Mouse (Mus musculus): ENCODE data around the gene 4932438A13Rik. TPM values are rescaled to one million over a fixed set of nuclear protein-coding genes. Genes with fewer than 3 reads are reported as not detected.

Gene 4932438A13Rik
- polyA plus RNA-seq, 1 experiment from 2014 or later, result 38.0 TPM

- no peaks in the 10 kb centered on the region for H3K36me3 ChIP-seq
- no peak overlapping the region for H3K27ac ChIP-seq
- peaks cover 3% of the 10 kb centered on the region for H3K4me1 ChIP-seq
- peak overlapping the region; percentile 28; the same call in 1 of the 2 replicates for H3K4me3 ChIP-seq
- WGBS, result 23% methylated on average over 12 of the region's 12 CpGs
- no peaks in the 10 kb centered on the region for H3K27me3 ChIP-seq (ENCODE audit: low read depth, poor library complexity, severe bottlenecking)
- peak; percentile 66 for DNase-seq (ENCODE audit: low spot score)
- H3K9me3 ChIP-seq (replicated peaks), result no peaks in the 10 kb centered on the region
Observed at GRCm38 (mm10) chr3:36840650-36841555, 22.0 kb upstream of the 4932438A13Rik start.

DNA sequence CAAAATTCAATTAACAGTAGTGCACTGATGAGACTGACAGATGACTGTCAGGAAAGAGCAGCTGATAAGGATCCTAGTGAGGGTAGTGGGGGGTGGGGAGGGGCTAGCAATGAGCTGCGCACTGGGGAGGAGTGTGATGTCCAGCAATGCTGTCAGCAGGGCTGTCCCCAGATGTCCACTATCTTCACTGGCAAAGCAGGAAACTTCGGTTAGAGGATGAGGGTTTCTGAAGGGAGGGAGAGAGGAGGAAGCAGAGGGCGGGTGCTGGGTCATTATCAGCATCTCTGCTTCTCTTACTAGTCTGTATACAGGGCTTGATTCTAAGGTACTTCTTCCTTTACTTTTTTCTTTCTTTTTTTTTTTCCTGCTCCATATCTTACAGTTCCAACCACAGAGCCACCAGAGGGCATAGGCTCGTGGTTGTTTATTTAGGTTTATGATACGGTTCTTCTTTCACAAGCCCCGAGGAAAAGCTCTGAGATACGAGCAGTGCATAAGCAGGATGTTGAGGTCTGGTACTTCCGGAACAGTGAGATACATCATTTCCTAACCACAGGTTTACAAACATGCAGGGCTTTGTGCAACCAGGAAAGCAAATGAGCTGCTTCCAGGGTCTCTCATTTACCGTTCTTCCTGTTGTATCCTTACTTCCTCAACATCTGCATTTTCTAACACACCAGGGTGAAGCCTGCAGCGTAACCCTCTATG lies 9.0 kb upstream of the 4932438A13Rik start:
- no peaks in the 10 kb centered on the region for H3K9me3 ChIP-seq (replicated peaks)
- no peak overlapping the region for H3K27ac ChIP-seq
- H3K4me3 ChIP-seq, result no peak overlapping the region
- no peaks in the 10 kb centered on the region for H3K36me3 ChIP-seq
- no peak for DNase-seq (ENCODE audit: low spot score)
- H3K27me3 ChIP-seq (ENCODE audit: low read depth, poor library complexity, severe bottlenecking), result no peaks in the 10 kb centered on the region
- H3K4me1 ChIP-seq, result no peaks in the 10 kb centered on the region
- 60% methylated on average over 10 of the region's 10 CpGs for WGBS

DNA sequence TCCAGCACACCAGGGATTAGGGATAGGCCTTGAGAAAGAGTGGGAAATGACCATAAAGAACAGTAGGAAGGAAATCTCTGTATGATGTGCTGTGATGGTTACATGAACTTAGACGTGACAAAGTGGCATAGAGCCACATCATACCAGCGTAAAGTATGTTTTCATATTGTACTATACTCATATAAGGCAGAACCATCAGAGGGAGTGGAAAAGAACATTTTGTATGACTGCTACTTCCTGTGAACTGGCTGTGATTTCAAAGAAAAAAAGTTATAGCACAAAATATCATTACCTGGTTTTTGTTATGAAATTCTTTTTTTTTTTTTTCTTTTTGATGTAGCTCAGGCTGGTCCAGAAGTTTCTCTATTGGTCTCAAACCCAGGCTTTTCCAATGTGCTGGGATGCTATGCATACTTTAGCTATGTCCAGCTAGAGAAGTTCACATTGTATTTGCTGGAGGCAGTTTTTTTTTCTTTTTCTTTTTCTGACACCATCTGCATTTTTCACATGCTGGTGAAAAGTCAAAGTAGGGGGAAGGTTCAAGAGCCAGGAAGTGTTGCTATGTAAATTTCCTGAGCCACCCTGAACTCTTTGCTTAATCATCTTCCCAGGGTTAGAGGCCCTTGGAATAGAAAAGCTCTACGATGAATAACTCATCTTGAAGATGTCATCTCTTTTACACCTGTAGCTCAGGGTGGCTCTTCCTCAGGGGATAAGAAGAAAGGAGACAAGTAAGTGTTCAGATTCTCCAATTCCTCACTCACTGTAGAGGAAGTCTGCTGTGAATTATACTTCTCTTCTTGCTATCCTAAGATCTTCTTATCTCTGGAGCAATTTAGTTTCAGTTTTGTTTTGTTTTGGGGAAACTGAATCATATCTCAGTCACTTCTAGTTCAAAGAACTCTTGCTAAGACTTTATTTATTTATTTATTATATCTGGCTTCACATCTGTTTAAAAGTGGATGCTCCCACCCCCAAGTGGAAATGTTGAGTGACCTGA lies 1.2 kb upstream of the 4932438A13Rik start:
- 95% methylated on average over 3 of the region's 3 CpGs for WGBS
- H3K9me3 ChIP-seq (replicated peaks), result no peaks in the 10 kb centered on the region

DNA sequence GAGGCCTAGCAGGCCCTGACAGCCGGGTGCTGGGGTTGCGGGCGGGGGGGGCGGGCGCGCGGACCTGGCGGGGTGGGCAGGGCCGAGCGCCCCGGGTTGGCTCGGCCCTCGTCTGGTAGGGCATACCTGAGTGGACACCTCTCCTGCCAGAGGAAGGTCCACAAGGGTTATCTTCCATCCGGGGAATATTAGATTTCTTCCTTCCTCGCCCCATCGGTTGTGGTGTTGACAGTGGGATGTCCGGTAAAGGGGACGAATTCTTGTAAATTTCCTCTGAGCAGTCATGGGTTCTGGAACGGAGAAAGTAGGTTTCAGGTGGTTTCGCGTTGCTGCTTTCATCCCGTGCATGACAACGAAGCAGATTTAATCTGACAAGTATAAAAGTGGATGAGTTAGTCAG lies 523 bp downstream of the 4932438A13Rik start:
- WGBS, result 4% methylated on average over 23 of the region's 23 CpGs
- no peaks in the 10 kb centered on the region for H3K9me3 ChIP-seq (replicated peaks)
- no peaks in the 10 kb centered on the region for H3K27me3 ChIP-seq (ENCODE audit: low read depth, poor library complexity, severe bottlenecking)
- H3K36me3 ChIP-seq, result peaks cover 29% of the 10 kb centered on the region
- peaks cover 9% of the 10 kb centered on the region for H3K4me1 ChIP-seq
- no peak for DNase-seq (ENCODE audit: low spot score)
- H3K4me3 ChIP-seq, result peak overlapping the region; percentile 94
- H3K27ac ChIP-seq, result peak overlapping the region; percentile 88

More for the DNA sequence above, 1.2 kb upstream of the 4932438A13Rik start:
- no peak for DNase-seq (ENCODE audit: low spot score)
- Histone ChIP-seq H3K4me3 (no peak overlapping the region), H3K4me1 (peaks cover 9% of the 10 kb centered on the region), H3K27ac (no peak overlapping the region), H3K27me3 (ENCODE audit: low read depth, poor library complexity, severe bottlenecking) (no peaks in the 10 kb centered on the region), H3K36me3 (peaks cover 21% of the 10 kb centered on the region)

GRCm38 (mm10) chr3:36863881-36864280 lies 977 bp downstream of the 4932438A13Rik start:
- Histone ChIP-seq H3K9me3 (replicated peaks) (no peaks in the 10 kb centered on the region), H3K36me3 (peaks cover 29% of the 10 kb centered on the region), H3K4me1 (peaks cover 9% of the 10 kb centered on the region), H3K27me3 (ENCODE audit: low read depth, poor library complexity, severe bottlenecking) (no peaks in the 10 kb centered on the region), H3K27ac (no peak overlapping the region), H3K4me3 (peak overlapping the region; percentile 94)
- DNase-seq (ENCODE audit: low spot score), result no peak
- WGBS, result 87% methylated on average over 4 of the region's 4 CpGs

DNA sequence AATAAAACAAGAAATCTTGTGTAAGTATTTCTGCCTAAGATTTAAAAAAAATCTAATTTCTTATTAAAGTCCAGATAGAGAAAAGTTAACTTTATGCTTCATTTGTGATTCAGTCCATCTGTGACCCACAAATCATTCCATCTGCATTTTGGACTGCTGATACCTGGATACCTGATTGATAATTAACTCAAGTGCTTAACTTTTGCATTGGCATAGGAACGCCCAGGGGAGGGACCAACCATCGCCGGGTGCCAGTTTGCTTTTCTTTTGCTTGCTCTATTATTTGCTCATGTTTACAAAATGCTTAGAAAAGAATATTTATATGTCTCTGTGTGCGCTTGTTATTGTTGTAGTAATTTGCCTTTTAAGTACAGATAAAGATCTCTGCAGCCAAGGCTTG lies 1.6 kb downstream of the 4932438A13Rik start:
- DNase-seq (ENCODE audit: low spot score), result no peak
- no peak overlapping the region for H3K27ac ChIP-seq
- H3K27me3 ChIP-seq (ENCODE audit: low read depth, poor library complexity, severe bottlenecking), result no peaks in the 10 kb centered on the region
- H3K4me1 ChIP-seq, result peaks cover 9% of the 10 kb centered on the region
- no peak overlapping the region for H3K4me3 ChIP-seq
- no peaks in the 10 kb centered on the region for H3K9me3 ChIP-seq (replicated peaks)
- 96% methylated on average over 4 of the region's 4 CpGs for WGBS
- H3K36me3 ChIP-seq, result peaks cover 29% of the 10 kb centered on the region

DNA sequence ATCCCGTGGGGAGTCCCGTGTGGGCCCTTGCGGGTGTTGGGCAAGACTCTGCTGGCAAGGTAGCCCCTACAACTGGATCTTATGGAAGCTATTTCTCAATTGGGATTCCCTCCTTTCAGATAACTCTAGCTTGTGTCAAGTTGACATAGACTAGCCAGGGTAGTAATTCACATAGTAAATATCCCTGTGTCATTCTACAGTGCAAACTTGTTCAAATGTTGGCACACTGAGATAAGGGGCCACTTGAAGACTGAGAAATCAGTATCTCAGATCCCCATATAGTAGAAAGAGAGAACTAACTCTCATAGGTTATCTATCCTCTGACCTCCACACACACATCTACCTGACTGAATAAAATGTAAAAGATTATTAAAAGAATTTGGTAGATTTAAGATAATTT lies 42.5 kb downstream of the 4932438A13Rik start:
- DNase-seq (ENCODE audit: low spot score), result no peak
- 90% methylated on average over 3 of the region's 3 CpGs for WGBS
- H3K27ac ChIP-seq, result no peak overlapping the region
- peaks cover 20% of the 10 kb centered on the region for H3K36me3 ChIP-seq
- no peak overlapping the region for H3K4me3 ChIP-seq
- no peaks in the 10 kb centered on the region for H3K4me1 ChIP-seq
- no peaks in the 10 kb centered on the region for H3K9me3 ChIP-seq (replicated peaks)
- H3K27me3 ChIP-seq (ENCODE audit: low read depth, poor library complexity, severe bottlenecking), result no peaks in the 10 kb centered on the region

DNA sequence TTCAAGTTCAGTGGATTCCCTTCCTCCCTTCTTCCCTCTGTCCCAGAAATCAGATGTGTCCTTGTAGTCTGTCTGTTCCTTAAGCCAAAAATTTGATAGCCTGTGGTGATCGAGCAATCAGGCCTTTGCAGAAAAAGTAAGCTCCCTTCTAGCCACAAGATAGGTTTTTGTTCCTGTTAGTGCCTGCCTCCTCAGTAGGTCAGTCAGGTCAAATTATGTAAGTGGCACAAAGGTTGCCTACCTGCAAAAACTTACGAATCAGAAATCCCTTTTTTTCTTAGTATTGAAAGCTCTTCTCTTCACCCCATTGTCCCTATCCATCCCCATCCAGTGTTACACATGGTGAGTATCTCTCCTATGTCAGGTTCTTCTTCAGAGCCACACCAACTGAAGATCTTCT lies 54.9 kb downstream of the 4932438A13Rik start:
- H3K9me3 ChIP-seq (replicated peaks), result no peaks in the 10 kb centered on the region
- WGBS, result 91% methylated on average over 2 of the region's 2 CpGs
- peaks cover 35% of the 10 kb centered on the region for H3K36me3 ChIP-seq
- no peak for DNase-seq (ENCODE audit: low spot score)
- H3K27ac ChIP-seq, result no peak overlapping the region
- H3K4me3 ChIP-seq, result no peak overlapping the region
- no peaks in the 10 kb centered on the region for H3K27me3 ChIP-seq (ENCODE audit: low read depth, poor library complexity, severe bottlenecking)
- H3K4me1 ChIP-seq, result no peaks in the 10 kb centered on the region

DNA sequence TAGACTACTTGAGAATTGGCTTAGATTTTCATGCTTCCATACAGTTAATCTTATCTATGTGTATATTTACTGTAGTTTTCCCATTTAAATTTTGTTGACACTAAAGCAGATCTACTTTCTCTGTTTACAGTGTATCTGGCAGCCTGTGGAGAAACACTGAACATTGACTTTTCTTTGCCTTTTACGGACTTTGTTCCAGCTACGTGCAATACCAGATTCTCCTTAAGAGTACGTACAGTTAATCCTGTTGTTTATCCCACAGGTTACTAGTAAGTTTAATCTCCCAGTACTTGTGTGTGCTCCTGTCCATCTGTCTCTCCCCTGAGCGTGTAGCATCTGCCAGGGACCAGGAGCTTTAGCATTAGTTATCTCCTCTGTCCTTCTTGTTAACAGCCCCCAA lies 55.4 kb downstream of the 4932438A13Rik start:
- Histone ChIP-seq H3K27me3 (ENCODE audit: low read depth, poor library complexity, severe bottlenecking) (no peaks in the 10 kb centered on the region), H3K27ac (no peak overlapping the region), H3K4me1 (no peaks in the 10 kb centered on the region), H3K36me3 (peaks cover 34% of the 10 kb centered on the region), H3K4me3 (no peak overlapping the region), H3K9me3 (replicated peaks) (no peaks in the 10 kb centered on the region)
- WGBS, result 92% methylated on average over 4 of the region's 4 CpGs
- no peak for DNase-seq (ENCODE audit: low spot score)

GRCm38 (mm10) chr3:36941572-36941971 lies 78.7 kb downstream of the 4932438A13Rik start:
- no peak overlapping the region for H3K4me3 ChIP-seq
- H3K27ac ChIP-seq, result no peak overlapping the region
- H3K27me3 ChIP-seq (ENCODE audit: low read depth, poor library complexity, severe bottlenecking), result no peaks in the 10 kb centered on the region
- no peak for DNase-seq (ENCODE audit: low spot score)
- peaks cover 3% of the 10 kb centered on the region; the same call in 1 of the 2 replicates for H3K4me1 ChIP-seq
- peaks cover 5% of the 10 kb centered on the region; the same call in 1 of the 2 replicates for H3K36me3 ChIP-seq
- WGBS, result 15% methylated on average over 5 of the region's 5 CpGs
- no peaks in the 10 kb centered on the region for H3K9me3 ChIP-seq (replicated peaks)

DNA sequence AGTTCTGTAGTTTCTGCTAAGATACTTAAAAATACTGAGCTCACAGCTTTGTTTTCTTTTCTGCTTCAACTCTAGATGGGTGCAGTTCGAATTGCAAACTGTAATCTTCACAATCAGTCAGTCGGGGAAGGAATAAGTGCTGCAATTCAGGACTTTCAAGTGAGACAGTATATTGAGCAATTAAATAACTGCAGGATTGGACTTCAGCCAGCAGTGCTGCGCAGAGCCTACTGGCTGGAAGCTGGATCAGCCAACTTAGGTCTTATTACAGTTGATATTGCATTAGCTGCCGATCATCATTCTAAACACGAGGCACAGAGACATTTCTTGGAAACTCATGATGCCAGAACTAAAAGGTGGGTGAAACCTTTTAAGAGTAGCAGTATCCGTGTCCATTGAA lies 79.2 kb downstream of the 4932438A13Rik start:
- H3K27ac ChIP-seq, result no peak overlapping the region
- no peaks in the 10 kb centered on the region for H3K9me3 ChIP-seq (replicated peaks)
- WGBS, result 88% methylated on average over 6 of the region's 6 CpGs
- H3K4me3 ChIP-seq, result no peak overlapping the region
- no peaks in the 10 kb centered on the region for H3K27me3 ChIP-seq (ENCODE audit: low read depth, poor library complexity, severe bottlenecking)
- peaks cover 6% of the 10 kb centered on the region; the same call in 1 of the 2 replicates for H3K36me3 ChIP-seq
- DNase-seq (ENCODE audit: low spot score), result no peak
- peaks cover 3% of the 10 kb centered on the region; the same call in 1 of the 2 replicates for H3K4me1 ChIP-seq

- no peak overlapping the region for H3K27ac ChIP-seq
- H3K27me3 ChIP-seq (ENCODE audit: low read depth, poor library complexity, severe bottlenecking), result no peaks in the 10 kb centered on the region
- H3K36me3 ChIP-seq, result peaks cover 13% of the 10 kb centered on the region
- H3K4me1 ChIP-seq, result peaks cover 3% of the 10 kb centered on the region; the same call in 1 of the 2 replicates
- H3K9me3 ChIP-seq (replicated peaks), result no peaks in the 10 kb centered on the region
- H3K4me3 ChIP-seq, result no peak overlapping the region
- DNase-seq (ENCODE audit: low spot score), result no peak
Observed at GRCm38 (mm10) chr3:36943706-36944105, 80.8 kb downstream of the 4932438A13Rik start.
